In the genomic region with DNA sequence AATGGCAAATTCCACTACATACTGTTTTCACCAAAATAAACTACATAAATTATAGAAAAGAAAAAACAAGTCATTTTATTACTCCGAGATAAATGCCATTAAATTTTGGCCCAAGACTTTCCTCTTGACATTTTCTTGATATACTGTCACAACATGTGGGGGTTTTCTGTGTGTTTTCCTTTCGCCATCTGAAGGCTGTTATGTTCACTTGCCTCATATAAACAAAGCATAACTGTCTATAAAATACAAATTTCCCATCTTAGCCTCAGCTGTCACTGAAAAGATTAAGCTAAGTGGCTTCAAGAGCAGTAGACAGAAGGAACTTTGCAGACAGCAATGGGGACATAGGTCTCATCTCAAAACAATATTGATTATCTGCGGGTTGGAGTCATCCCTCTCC, we compare ENCODE assay signal across 19 mouse cellular contexts.
"Had no signal": no experiment of that assay in that cellular context is flagged by ENCODE, and none has a peak within 500 bp of the region (broad histone marks: within the 10 kb centered on the region; RNA-seq: fewer than 3 reads in every experiment).

No protein-coding gene starts in this region.

- ATAC-seq: liver, embryonic 12.5 days; midbrain, embryonic 16.5 days had no signal

- H3K27me3 ChIP-seq: liver, embryonic 12.5 days; midbrain, embryonic 12.5 days; neural tube, embryonic 13.5 days; neural tube, embryonic 15.5 days had no signal

- H3K27ac ChIP-seq: liver, embryonic 12.5 days; liver, embryonic 14.5 days; midbrain, embryonic 10.5 days; midbrain, embryonic 12.5 days; neural tube, embryonic 13.5 days; neural tube, embryonic 15.5 days had no signal

- H3K9me3 ChIP-seq: liver, embryonic 12.5 days; midbrain, embryonic 10.5 days; midbrain, embryonic 12.5 days; neural tube, embryonic 13.5 days; neural tube, embryonic 15.5 days had no signal

- DNase-seq: lung, adult 2 months; lung, postnatal 36 days; midbrain, embryonic 14.5 days; retina, postnatal 1 day; right cerebral cortex, adult 18-20 months; right cerebral cortex, postnatal 25 days; right cerebral cortex, postnatal 4 days; spleen, adult 18-20 months; thymus, adult 18-20 months; thymus, postnatal 14 days; thymus, postnatal 36 days had no signal

- H3K4me2 ChIP-seq: liver, embryonic 12.5 days; midbrain, embryonic 12.5 days; neural tube, embryonic 13.5 days; neural tube, embryonic 15.5 days had no signal

- H3K4me1 ChIP-seq: midbrain, embryonic 12.5 days; neural tube, embryonic 13.5 days had no signal

- H3K9ac ChIP-seq: liver, embryonic 12.5 days; liver, embryonic 14.5 days; midbrain, embryonic 12.5 days; neural tube, embryonic 13.5 days; neural tube, embryonic 15.5 days had no signal

- H3K4me3 ChIP-seq: liver, embryonic 12.5 days; midbrain, embryonic 10.5 days; midbrain, embryonic 12.5 days; myocyte; neural tube, embryonic 13.5 days; neural tube, embryonic 15.5 days had no signal
